Mouse (Mus musculus) adrenal gland, postnatal 25 days (tissue): ENCODE measurements around the gene Rdh16f2. TPM values are rescaled to one million over a fixed set of nuclear protein-coding genes. Genes with fewer than 3 reads are reported as not detected.
"Not testable (repeated sequence)": the region's sequence is repeated elsewhere in the genome, so short reads cannot be mapped to it uniquely, and the experiment has no call there.

Experiments used
- DNase-seq: peaks from one replicate; pipeline ENCODE4 v3.0.0; 2021; ENCODE audit warnings: mixed read lengths
- long read RNA-seq: library from polyadenylated mRNA; stranded (forward); transcript quantifications from one replicate; pipeline ENCODE4 v2.0.0, GENCODE M21; 2021
- total RNA-seq: library from RNA; stranded (reverse); gene quantifications from 2 replicates; pipeline ENCODE4 v1.2.3, GENCODE M21; 2021

The Rdh16f2 gene
- not detected in 2 replicates for total RNA-seq
- long read RNA-seq, transcript Rdh16f2-201 (4 exons, 1,265 nt), result major isoform, 25 of 32 reads
- long read RNA-seq, partial matches to known transcripts, result 6 of 32 reads
- long read RNA-seq, other reads (novel, unspliced or antisense), result 1 of 32 reads

DNA sequence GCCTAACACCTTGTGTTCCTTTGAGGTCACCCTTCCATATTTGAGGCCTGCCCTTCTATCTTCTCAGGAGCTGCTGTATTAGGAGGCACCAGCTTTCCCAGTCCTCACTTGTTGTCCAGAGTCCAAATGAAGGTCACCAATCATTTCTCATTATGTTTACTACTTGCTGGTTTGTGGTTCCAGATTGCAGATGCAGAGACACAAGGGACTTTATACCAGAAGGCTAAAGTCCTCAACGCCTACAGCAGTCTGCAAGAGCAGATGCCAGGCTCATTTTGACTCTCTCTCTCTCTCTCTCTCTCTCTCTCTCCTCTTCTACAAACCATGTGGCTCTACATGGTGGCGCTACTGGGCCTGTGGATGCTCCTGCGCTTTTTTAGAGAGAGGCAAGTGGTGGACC lies at the start of gene Rdh16f2:
Gene Rdh16f2, plus strand, starts transcription at position 243 of the 400 bp plus-strand sequence.
- DNase-seq, result no peak

DNA sequence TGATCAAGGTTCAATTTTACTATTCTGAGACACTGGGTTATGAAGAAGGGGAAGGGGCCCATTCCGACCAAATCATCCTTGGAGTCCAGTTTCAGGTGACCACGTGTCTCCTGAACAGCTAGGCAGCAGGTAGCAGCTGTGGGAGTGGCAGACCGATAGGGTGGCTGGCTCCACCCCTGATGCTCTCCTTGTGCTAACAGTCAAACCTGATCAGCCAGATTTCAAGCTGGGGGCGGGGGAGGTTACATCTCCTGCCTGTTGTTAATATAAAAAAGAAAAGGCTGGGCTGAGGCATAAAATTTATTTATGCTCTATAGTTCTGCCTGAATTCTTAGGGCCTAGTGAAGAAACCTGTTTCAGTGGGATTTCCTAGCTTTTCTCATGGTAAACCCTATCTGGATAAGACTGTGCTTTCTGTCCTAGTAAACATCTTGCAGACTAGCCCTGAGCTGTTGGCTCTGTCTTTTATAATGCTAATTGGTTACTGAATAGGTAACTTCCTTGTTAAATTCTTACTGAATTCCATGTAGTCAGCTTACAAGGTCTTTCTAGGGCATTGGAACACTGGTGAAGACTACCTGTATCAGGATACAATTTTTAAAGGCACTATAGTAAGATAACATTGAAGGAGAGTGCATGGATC lies 48.9 kb upstream of the Rdh16f2 start:
- not testable (repeated sequence) for DNase-seq

DNA sequence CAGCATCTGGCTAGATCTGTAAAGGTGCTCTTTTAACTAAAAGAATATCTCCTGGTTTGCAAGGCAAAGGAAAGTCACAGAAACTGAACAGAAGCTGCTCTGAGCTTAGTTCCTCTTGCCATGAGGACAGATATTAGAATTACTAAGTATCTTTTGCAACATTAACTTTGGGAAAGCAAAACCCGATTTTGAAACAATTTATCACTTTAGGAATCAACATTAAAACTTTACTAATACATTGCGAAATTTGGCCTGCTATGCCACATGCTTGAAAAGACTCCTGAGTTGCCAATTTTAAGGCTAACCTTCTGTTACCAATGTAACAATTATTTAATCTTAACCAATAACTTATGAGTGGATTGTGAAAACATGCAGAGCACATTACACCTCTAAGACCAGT lies 44.5 kb upstream of the Rdh16f2 start:
- not testable (repeated sequence) for DNase-seq

DNA sequence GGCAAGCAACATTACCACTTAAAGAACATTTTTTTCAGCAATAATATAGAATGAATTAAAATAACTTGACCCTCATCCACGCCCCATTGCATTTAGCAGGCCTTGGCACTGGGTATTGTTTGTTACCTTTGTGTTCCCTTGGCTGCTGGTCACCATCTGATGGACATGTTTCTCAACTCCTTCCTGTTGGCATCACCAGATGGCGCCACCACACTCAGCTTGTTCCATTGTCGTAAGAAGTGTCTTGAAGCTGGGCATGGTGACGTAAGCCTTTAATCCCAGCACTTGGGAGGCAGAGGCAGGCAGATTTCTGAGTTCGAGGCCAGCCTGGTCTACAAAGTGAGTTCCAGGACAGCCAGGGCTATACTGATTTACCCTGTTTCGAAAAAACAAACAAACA lies 40.9 kb upstream of the Rdh16f2 start:
- DNase-seq, result peak; percentile 25

DNA sequence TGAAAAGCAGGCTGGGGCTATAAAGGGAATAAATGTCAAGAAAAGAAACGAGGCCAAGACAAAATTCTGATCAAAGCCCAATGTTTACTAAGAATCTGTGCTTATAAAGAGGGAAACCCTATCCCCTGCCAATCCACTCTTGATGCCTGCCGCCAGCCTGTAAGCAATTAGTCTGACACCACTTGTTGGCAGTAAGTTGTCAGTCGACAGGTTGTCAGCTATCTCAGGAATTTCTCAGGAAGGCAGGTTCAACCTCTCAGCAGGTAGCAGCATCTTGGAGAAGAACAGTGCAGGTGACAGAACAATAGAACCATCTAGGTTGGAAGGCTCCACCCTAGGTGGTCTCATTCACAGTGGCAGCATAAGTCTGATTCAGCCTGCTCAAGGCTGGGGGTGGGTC lies 37.2 kb upstream of the Rdh16f2 start:
- DNase-seq, result no peak

DNA sequence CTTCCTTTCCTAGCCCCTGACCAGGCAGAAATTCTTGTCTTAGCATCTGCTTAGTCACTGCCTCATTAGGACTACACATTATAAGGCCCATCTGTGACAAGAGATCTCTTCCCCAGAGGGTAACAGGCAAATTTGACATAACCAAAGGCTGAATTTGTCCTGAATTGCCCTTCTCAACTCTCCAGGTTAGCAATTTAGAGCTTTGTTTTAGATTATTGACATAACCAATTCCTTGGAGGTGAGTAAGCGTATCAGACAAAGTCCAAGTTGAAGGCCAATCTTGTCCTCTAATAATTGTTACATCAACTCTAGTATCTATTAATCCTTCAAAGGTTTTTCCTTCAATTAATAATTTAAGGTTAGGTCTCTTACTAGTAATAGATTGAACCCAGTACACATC lies 32.1 kb upstream of the Rdh16f2 start:
- not testable (repeated sequence) for DNase-seq

DNA sequence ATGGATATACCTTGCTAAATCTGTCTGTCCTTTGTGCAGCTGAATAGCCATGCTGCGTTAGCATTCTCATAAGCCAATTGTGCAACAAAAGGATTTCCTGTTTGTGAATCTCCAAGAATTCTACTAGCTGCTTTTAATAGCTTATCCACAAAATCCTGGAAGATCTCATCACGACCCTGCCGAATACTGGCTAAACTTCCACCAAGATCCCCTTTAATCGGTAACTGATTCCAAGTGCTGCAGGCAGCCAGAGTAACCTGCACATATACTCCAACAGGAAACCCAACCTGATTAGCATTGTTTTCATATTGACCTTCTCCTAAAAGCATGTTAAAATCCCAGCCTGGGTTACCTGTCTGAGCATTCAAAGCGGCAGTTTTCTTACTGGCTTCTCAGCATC lies 31.0 kb upstream of the Rdh16f2 start:
- no peak for DNase-seq

DNA sequence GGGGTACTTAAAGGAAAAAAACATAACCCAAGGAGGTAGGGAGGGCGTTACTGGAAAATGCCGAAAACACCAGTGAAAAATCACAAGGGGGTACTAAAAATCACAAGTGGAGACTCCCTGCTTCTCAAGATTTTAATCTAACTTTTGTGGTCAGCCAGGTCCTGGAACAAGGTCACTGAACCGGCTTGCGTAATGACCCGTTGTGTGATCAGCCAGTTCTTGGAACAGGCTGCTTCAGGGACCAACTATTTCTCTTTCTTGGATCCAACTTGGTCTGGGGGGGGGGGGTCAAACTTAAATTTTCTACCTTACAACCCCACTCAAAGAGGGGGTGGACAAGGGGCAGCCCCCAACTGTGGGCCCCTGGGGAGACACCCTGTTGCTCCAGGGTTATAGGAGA lies 28.5 kb upstream of the Rdh16f2 start:
- DNase-seq, result peak; percentile 33

DNA sequence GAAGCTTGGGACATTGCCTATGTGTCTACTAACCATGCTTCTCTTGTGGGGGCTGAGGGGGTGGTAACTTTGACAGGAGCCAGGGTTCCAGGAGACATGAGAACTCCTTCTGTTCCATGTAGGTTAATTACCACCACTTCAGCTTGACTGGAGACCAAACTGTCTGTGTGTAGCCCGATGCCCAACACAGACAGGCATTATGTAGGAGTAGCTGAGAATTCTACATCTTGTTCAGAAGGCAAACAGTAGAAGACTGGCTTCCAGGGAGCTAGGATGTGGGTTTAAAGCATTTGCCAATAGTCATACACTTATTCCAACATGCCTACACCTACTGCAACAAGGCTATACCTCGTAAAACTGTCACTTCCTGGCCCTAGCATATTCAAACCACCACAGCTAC lies 27.7 kb upstream of the Rdh16f2 start:
- no peak for DNase-seq

DNA sequence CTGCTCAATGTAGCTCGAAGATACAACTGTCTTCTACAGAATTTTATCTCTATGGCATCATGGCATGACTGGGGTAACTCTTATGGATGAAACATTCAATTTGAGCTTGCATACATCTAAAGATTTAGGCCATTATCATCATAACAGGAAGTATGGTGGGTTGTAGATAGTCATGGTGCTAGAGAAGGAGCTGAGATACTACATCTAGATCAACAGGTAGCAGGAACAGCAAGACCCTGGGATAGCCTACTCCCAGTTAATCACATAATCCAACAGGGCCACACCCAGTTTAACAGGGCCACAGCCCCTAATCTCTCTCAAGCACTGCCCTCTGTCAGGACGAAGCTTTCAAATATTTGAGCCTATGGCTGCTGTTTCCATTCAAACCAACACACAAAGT lies 25.5 kb upstream of the Rdh16f2 start:
- no peak for DNase-seq

DNA sequence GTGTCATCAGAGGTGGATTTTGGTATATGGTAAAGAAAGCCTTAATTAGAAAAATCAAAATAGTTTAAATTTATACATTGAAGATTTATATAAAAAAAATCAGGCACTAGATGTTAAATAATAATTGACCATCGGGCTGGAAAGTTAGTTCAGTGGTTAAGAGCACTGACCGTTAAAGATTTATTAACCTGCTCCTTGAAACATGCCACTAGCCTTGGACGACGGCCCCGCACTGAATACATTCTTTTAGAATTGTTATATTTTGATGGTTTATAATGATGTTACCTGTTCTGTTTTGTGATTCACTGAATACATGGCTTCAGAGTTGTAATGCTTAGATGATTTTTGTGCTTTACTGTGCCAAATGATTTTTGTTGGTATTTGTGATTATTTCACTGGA lies 20.3 kb upstream of the Rdh16f2 start:
- not testable (repeated sequence) for DNase-seq

DNA sequence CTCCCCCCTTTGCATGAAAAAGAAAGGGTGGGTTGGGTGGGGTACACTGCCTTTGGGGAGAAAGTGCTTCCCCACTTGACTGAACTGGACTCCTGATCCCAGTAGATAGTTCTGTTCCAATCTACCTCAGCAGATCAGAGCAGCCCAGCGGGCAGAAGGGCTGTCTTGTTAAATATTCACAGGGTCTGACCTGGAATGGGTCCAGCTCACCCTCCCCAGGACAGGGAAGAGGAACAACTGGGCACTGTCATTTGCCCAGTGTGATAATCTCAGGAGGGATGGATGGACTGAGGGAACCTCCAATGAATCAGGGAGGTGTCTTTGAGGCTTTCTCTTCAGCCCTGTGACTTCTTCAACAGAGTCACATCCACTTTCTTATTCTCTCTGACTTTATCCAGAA lies 18.2 kb upstream of the Rdh16f2 start:
- DNase-seq, result no peak

DNA sequence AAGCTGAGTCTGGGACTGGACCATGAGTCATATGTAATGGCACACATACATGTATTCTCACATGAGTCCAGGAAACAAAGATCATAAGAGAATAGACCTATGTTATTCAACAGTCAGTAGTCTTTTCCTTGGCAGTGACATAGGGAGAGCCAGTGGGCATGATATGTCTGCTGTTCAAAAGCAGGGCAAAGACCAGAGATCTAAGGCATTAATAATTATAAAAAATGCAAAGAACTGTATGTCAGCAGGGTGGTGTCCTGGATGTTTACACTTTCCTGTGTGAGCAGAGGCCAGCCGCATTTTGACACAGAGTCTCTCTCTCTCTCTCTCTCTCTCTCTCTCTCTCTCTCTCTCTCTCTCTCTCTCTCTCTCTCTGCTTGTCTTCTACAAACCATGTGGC lies 16.6 kb upstream of the Rdh16f2 start, which contains the start of gene Rdh19:
Gene Rdh19, plus strand, starts transcription at position 301 of the 400 bp plus-strand sequence.
- no peak for DNase-seq

DNA sequence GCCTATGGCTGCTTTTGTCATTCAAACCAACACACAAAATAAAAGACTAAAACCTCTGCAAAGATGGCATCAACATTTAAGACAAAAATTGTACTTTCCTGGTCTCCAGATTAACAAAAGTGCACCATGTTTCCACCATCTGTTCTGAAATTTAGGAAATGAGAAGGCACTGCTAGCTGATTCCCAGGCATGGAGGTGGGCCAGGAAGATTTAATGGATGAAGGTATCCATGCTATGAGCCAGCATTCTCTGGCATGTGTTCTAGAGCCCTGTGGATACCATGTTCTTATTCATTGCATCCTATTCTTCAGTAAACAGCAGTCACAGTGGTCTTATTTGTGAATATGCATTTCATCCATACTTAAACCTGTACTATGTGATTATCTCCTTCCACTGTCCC lies 9.9 kb upstream of the Rdh16f2 start:
- DNase-seq, result no peak

DNA sequence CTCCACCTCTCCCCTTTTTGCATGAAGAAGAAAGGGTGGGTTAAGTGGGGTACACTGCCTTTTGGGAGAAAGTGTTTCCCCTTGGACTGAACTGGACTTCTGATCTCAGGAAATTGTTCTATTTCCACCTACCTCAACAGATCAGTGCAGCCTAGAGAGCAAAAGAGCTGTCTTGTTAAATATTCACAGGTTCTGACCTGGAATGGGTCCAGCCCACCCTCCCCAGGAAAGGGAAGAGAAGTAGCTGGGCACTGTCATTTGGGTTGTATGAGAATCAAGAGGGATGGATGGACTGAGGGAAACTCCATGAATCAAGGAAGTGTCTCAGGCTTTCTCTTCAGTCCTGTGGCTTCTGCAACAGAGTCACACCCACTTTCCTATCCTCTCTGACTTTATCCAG lies 1.3 kb upstream of the Rdh16f2 start:
- DNase-seq, result no peak

DNA sequence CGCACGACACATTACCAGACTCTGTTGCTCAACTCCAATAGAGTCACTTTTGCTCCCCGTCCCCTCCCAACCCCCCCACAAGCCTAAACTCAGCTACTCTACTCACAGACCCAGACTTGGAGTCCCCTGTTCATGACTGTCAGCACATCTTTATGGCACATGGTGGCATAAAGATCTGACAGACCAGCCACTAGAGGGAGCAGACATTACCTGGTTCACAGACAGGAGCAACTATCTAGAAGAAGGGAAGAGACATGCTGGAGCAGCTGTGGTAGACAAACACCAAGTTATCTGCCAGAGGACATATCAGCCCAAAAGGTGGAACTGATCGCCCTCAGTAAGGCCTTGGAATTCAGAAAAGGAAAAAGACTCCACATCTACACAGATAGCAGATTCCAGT lies 6.2 kb downstream of the Rdh16f2 start:
- no peak for DNase-seq

DNA sequence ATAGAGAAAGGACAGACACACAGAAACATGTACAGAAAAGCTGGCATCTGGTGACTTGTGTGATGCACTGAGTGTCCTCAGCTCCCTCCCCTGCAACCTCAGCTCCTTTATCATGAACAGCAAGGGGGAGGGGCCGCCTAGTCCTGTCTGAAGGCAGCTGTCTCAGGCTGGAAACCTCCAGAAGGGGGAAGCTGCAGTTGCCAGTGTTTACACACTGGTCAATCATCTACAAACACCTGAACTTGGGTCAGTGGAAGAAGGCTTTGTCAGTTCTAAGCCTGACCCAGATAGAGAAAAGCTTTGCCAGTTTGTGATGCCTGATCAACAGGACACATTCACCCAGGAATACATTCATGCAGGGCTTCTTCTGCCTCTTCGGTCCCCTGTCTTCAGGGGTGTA lies 11.4 kb downstream of the Rdh16f2 start:
- DNase-seq, result no peak

DNA sequence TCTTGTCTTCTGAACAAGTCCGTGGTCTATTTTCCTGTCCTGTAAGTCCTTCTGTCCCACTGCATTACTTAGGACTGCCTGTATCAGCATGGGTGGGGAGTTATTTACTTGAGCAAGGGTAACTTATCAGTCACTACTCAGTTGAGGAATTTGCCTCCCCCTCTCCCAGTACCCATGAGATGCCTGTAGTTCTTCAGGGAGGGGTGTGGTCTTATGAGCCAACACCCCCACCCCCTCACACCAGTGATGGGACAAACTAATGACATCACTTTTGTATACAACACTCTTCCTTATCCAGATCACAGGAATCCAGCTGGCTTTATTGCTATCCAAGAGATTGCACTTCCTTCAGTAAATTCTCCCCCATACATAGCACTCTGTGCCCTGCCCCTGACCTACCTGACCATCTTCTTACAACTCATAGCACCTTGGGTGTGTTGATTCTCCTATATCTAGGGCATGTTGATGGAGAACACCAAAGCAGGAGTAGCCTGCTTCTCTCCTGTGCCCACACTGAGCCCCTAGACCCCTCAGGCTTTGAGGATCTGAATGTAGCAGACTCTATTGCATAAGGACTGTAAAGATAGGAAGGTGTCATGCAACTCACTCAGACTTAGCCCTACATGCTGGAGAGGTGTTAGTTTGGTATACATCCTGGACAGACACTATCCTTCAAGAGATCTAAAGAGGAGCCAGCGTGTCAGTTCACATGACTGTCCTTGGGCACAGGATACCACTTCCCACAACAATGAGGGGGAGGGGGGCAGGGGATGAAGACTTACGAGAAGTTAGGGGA lies 12.2 kb downstream of the Rdh16f2 start:
- no peak for DNase-seq

DNA sequence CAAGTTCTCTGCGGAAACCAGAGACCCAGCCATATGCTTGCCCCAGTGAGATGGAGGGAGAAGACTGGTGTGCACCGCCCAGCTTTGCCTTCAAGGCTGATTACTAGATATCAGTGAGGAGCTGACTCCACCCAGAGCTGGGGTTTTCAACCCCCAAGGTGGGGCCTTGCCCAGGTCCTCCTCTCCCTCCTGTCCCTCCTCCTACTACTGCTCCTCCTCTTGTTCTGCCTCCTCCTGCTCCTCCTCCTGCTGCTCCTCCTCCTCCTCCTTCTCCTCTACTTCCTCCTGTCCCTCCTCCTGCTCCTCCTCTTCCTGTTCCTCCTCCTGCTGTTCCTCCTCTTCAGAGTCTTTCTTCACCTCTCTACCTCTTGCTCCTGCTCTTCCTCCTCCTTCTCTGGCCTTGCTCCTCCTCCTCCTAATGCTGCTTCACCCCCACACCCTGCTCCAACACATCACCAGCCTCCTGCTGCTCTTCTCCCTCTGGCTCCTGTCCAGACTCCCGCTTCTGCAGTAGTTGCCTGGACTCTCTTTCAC lies 12.9 kb downstream of the Rdh16f2 start:
- DNase-seq, result no peak

DNA sequence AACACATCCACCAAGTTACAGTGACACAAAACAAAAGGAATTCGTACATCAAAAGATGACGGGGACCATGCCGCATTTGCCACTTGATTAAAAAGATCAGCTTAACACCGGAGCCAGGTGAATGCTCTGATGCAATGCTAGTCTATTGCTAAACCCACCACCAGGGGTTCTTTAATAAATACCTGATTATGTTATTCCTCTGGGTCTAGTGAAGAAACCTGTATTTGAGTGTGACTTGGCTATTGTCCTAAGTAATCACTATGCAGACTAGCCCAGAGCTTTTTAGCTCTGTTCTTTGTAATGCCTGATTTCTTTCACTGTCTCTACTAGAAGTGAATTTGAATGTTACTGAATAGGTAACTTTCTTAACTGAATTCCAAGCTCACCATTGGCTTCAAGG lies 14.8 kb downstream of the Rdh16f2 start:
- no peak for DNase-seq

DNA sequence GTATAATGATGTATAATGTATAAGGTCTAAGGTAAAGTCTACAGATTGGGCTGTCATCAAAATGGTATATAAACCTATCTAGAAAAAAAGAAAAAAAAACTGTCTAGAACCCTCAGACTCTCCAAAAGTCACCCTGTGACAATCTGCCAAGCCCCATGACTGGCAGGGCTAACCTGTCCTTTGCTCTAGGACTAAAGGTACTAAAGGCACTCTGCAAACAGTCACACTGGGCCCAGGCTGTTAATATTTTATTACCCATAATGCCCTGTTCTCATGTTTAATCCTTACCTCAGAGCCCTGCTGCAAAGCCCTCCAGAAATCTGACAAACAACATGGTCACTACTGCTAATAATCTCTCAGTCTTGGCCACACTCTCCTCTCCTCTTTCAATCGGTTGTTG lies 20.3 kb downstream of the Rdh16f2 start:
- no peak for DNase-seq

DNA sequence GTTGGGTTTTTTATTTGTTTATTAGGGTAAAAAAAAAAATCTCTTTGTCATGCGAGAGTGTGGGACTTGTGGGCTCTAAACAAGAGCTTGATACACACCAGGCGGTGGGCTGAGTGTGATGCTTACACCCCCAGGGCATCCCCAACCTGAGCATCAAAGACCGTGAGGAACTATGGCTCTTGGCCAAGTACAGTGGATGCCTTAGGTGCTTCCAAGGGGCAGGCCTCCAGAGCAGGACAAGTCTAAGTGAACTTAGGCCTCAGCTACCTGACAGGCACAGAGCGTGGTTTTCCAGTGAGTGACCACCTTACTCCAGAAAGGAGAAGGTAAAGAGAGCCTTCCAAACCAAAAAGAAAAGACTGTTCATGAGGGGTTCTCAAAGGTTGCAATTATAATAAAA lies 20.7 kb downstream of the Rdh16f2 start:
- DNase-seq, result no peak

DNA sequence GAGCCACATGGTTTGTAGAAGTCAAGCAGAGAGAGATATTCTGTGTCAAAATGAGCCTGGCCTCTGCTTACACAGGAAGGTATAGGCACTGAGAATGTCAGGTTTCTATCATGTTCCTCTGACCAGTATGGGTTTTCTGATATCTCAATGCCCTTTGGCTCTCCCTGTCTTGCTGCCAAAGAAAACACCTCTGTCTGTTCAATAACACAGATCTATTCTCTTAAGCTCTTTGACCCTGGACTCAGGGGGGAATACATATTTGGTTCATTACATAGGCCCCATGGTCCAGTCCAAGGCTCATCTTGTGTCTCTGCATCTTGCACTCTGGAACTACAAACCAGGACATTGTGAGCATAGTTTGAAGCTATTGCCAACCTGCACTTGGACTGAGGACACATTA lies 22.3 kb downstream of the Rdh16f2 start, which contains the start of gene Rdh7:
Gene Rdh7, minus strand, starts transcription at position 213 of the 400 bp plus-strand sequence.
- no peak for DNase-seq
